Mouse (Mus musculus): ENCODE results near the gene Cdk15. TPM values are rescaled to one million over a fixed set of nuclear protein-coding genes. Genes with fewer than 3 reads are reported as not detected.
A peak's percentile ranks its signal among the peaks of the same experiment; 100 is the strongest.

Cdk15 gene
- polyA plus RNA-seq, 1 experiment from 2014 or later: 1.4 TPM

DNA sequence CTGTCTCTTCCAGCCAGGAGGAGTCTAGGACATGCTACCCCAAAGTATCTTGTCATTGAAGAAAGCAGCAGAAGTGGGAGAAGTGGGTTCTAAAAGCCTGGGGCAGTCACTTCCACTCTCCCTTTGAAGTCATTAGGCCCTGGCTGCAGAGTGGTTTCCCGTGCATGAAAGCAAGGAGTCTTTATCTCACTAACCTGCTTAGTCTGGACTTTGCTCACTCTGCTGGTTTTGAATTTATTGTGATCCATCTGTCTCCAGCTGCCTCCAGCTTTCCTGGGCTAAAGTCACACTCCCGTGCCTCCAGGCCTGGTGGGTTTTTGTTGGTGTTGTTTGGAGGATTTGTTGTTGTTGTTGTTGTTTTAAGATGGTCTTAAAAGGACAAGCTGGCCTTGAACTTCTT lies 139.3 kb downstream of the Cdk15 start:
- Histone ChIP-seq H3K9ac (replicated peaks; ENCODE audit: low read length) (no peak overlapping the region), H3K9me3 (ENCODE audit: low read length) (no peaks in the 10 kb centered on the region; the same call in 1 of the 2 replicates), H3K36me3 (ENCODE audit: insufficient read depth, low read length) (no peaks in the 10 kb centered on the region), H3K4me2 (replicated peaks; ENCODE audit: low read depth, low read length) (no peak overlapping the region), H3K4me3 (ENCODE audit: low read length) (no peak overlapping the region), H3K27me3 (ENCODE audit: insufficient read depth, low read length) (no peaks in the 10 kb centered on the region), H3K4me1 (ENCODE audit: insufficient read depth, low read length) (peaks cover 40% of the 10 kb centered on the region), H3K27ac (ENCODE audit: low read length) (peak overlapping the region; percentile 72)
- no peak for ATAC-seq (ENCODE audit: low FRiP score, low TSS enrichment)
- WGBS: 24% methylated on average over 2 of the region's 2 CpGs

DNA sequence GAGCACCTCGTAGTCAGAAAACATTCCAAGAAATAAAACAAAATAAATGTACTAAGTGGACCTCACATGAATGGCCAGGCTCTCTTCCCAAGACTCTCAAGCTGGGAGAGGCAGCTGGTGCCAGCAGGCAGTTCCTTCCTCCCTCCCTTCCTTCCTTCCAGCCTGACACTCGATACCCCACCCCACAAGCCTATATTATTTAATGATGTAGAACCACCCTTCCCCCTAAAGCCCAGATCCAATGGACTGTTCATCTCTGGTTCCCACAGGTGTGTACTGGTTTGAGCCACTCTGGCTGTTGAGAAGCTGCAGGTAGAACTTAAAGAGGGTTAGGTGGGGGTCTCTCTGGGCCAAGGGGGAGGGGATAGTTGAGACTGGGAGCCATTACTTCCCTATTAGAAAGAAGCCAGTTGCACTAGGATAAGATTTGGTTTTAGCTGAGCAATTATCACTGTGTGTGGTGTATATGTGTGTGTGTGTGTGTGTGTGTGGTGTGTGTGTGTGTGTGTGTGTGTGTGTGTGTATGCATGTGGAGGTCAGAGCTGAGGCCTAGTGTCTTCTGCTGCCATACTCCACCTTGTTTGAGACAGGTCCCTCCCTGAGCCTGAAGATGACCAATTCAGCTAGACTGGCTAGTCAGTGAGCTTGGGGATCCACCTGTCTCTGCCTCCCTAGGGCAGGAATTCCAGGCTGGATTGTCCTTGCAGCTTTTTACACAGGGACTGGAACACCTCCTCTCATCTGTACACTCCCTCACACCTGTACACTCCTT lies 143.0 kb downstream of the Cdk15 start:
- H3K4me2 ChIP-seq (replicated peaks; ENCODE audit: low read depth, low read length): no peak overlapping the region
- peaks cover 31% of the 10 kb centered on the region for H3K4me1 ChIP-seq (ENCODE audit: insufficient read depth, low read length)
- H3K27me3 ChIP-seq (ENCODE audit: insufficient read depth, low read length): no peaks in the 10 kb centered on the region
- no peaks in the 10 kb centered on the region for H3K36me3 ChIP-seq (ENCODE audit: insufficient read depth, low read length)
- H3K27ac ChIP-seq (ENCODE audit: low read length): peak overlapping the region; percentile 71
- 11% methylated on average over 2 of the region's 2 CpGs for WGBS
- peak; percentile 80 for ATAC-seq (ENCODE audit: low FRiP score, low TSS enrichment)
- H3K9me3 ChIP-seq (ENCODE audit: low read length): no peaks in the 10 kb centered on the region
- no peak overlapping the region; the same call in 1 of the 2 replicates for H3K9ac ChIP-seq (replicated peaks; ENCODE audit: low read length)
- no peak overlapping the region for H3K4me3 ChIP-seq (ENCODE audit: low read length)

- H3K9me3 ChIP-seq (ENCODE audit: low read length): no peaks in the 10 kb centered on the region
- no peak overlapping the region for H3K27ac ChIP-seq (ENCODE audit: low read length)
- WGBS: 74% methylated on average over 4 of the region's 4 CpGs
- H3K4me2 ChIP-seq (replicated peaks; ENCODE audit: low read depth, low read length): no peak overlapping the region
- H3K36me3 ChIP-seq (ENCODE audit: insufficient read depth, low read length): no peaks in the 10 kb centered on the region
- H3K27me3 ChIP-seq (ENCODE audit: insufficient read depth, low read length): no peaks in the 10 kb centered on the region
- ATAC-seq (ENCODE audit: low FRiP score, low TSS enrichment): no peak
- no peak overlapping the region for H3K9ac ChIP-seq (replicated peaks; ENCODE audit: low read length)
- H3K4me3 ChIP-seq (ENCODE audit: low read length): no peak overlapping the region
- H3K4me1 ChIP-seq (ENCODE audit: insufficient read depth, low read length): peaks cover 18% of the 10 kb centered on the region
Observed at GRCm38 (mm10) chr1:59401253-59401652, 144.5 kb downstream of the Cdk15 start.

Other genes with a start within 250 kb of the Cdk15 start
- not detected in 2 replicates for gene C2cd6, start 162.0 kb upstream of the Cdk15 start, polyA plus RNA-seq (2015; fragmentation: Nextera tagmentation; extraction: Ambion mirVana)
- 42.0 and 42.6 TPM in 2 replicates for gene Tmem237, start 136.5 kb upstream of the Cdk15 start, polyA plus RNA-seq (2015; fragmentation: Nextera tagmentation; extraction: Ambion mirVana)
- 0.48 and 0.65 TPM in 2 replicates for gene Mpp4, start 93.5 kb upstream of the Cdk15 start, polyA plus RNA-seq (2015; fragmentation: Nextera tagmentation; extraction: Ambion mirVana)
- 12.4 and 13.8 TPM in 2 replicates for gene Als2, start 19.7 kb upstream of the Cdk15 start, polyA plus RNA-seq (2015; fragmentation: Nextera tagmentation; extraction: Ambion mirVana)
- gene Fzd7, start 225.5 kb downstream of the Cdk15 start, polyA plus RNA-seq (2015; fragmentation: Nextera tagmentation; extraction: Ambion mirVana): 16.0 and 18.2 TPM in 2 replicates

Data from kidney, embryonic 16.5 days (tissue).